Mouse (Mus musculus) embryonic fibroblast, embryonic 13.5 days (primary cell): ENCODE data around the gene Wasf2.

Source experiments
- CTCF ChIP-seq: IDR thresholded peaks from 2 replicates; pipeline ENCODE4 v1.5.1; 2011; ENCODE audit warnings: mild to moderate bottlenecking, control low read depth, low read length, moderate library complexity, borderline replicate concordance; ENCODE audit not compliant: insufficient read depth
- POLR2A ChIP-seq: IDR thresholded peaks from 2 replicates; pipeline ENCODE4 v1.6.1; 2011; ENCODE audit warnings: low read depth, mild to moderate bottlenecking, control low read depth, low read length, moderate library complexity

DNA sequence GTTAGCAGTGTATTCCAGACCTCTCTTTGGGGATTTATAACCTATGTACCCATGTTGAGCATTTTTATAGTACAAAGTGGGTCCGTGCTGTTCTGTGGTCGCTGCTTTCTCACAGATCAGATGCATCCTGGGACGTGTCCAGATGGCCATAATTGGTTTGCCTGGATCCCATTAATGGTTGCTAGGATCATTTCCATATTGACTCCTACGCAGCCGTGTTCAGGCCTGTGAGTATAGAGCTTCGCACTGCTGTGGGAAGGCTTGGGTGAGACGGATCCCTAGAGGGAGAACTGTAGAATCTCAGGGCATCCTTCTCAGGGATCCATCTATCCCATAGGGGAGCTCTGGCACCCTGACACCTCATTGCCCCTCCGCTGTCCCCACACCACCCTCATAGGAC, 99.3 kb downstream of the Wasf2 start:
- TF ChIP-seq POLR2A = no peak
- TF ChIP-seq CTCF = no peak
